Mouse (Mus musculus) urinary bladder, postnatal 4 days (tissue): ENCODE data around the gene Fam13a.

Experiments
- DNase-seq, 2 experiments: peaks; one replicate each; pipeline ENCODE4 v3.0.0; 2021 to 2022; ENCODE audit warnings: low spot score in 2 of 2

Gene Fam13a

DNA sequence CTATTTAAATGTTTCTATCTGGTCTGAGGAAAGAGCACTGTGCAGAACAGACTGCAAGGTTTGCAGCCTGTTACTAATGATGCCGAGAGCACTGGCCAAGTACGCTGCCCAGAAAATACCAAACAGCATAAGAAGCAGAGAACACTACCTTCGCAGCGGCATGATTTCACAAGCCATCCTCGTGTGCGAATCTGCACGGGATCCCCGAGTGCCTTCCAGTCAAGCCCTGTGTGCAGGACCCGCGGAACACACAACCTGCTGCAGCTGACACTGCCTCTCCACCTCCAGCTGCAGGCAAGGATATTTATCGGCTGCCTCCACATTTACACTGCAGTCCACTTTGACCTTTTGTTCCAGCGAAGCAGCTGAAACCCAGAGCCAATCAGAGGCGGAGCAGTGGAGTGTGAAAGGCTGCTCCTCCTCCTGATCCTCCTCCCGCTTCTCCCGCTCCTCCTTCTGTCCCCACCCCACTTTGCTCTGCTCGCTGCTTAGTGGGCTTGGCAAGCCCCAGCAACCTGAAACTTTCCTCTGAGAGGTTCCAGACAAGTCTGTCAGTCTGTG is at the start of gene Fam13a:
Fam13a (minus strand) TSS at position 386 of the 561 bp plus-strand sequence.
- peak; percentile 67 to 82 for DNase-seq

- no peak for DNase-seq
Observed at GRCm38 (mm10) chr6:59072096-59073060, 48.0 kb upstream of the Fam13a start.

GRCm38 (mm10) chr6:59071691-59072090 is 47.3 kb upstream of the Fam13a start:
- DNase-seq: no peak

- no peak for DNase-seq
Observed at GRCm38 (mm10) chr6:59068187-59068586, 43.8 kb upstream of the Fam13a start.

DNA sequence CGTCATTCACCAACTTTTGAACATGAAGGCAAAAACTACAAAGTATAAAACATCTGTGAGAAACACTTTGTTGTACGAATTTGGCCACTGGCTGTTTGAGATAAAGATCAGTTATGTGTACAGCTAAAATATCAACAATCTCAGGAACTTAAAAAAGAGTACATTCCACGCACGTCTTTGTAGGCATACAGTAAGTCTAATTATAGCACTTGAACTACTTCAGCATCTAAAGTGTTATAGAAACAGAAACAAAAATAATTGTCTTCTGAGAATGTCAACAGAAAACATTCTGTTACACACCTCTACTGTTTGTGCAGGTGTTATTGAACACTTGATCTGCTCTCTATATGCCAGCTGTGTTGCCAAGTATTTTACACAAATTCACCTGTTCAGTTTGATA is 40.1 kb upstream of the Fam13a start:
- DNase-seq: no peak

DNA sequence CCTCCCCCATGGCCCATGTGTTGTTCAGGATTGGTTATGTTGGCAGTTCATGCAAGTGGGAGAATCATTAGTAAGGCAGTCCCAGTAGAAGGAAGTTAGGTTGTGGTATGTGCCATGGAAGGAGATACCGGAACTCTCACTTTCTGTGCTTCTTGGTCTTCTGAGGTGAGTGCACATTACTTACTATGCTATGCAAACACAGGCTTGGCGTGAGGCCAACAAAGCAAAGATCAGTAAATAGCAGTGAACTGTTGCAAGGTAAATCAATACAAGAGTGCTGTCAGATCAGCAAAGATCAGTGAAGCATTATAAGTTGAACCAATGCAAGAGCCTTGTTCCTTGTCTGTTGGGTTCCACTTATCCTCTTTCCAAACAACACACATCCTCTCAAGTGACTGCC is 28.9 kb upstream of the Fam13a start:
- DNase-seq: no peak

DNA sequence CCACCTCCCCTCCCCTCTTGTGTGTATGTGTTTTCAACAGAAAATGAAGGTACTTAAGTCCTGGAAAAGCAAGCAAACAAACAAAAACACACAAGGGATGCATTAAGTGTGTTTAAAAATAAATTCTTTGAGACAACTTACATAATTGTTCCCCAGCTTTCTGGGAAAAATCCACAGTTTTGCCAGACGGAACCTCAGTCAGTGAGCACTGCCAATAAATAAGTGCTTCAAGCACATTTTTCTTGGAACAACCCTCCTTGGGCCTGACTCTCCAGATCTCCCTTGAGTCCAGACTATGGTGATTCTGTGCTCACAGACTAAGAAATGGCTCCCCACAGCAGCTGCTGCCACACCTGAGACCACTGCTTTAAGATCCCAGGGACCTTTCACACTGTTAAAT is 15.4 kb upstream of the Fam13a start:
- DNase-seq: no peak

GRCm38 (mm10) chr6:59032748-59033147 is 8.4 kb upstream of the Fam13a start:
- DNase-seq: no peak

DNA sequence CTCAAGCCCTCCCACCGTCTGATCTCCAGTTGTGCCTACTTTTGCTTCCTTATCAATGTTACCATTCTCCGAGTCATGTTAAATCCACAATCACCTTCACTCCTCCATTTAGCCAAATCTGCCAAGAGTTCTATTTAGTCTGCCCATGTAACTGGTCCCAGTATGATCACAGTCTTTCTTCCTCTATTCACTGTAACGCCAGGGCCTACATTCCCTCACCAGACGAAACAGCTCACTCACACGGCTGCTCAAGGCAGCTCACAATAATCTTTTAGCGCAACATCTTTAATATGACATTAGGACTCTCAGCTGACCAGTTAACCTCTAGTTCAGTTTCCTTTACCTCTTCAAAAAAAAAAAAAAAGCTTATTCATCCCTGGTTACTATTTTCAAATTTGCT is 7.2 kb upstream of the Fam13a start:
- no peak for DNase-seq

DNA sequence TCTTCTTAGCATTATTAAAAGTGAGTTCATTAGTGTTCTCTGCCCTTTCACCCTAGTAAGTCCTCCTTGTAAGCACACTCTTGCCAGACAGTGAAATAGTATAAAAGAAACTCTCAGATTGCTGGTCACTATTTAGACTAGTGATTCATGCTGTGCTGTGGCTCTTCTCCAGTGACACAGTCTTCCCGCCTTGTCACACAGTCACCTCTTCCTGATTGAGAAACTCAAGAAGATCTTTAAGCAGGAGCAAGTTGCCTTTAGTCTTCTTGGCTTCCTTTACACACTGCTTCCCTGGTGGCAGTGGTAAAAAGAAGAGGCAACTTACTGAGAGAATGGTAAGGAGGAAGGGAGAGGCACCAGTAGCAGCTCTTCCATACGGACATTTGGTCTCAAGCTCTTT is 6.3 kb upstream of the Fam13a start:
- no peak for DNase-seq

- DNase-seq: no peak
Observed at GRCm38 (mm10) chr6:59030037-59030436, 5.7 kb upstream of the Fam13a start.

DNA sequence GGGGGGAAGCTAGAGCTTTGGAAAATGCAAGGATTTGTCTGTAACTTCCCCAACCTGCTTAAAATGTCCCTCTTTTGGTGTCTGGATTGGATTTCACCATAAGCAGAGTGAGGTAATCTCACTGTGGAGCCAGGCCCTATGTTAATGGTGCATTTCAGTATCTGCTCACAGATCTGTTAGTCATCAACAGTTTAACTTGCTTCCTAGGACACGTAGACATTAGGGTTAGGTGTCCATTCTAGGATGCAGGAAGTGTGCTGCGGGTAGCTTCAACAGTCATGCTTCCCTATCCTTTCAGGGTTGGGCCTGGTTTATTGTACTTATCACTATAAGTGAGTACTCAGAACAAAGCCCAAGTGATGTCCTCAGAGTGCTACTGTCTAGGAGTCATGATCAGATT is 4.5 kb upstream of the Fam13a start:
- no peak for DNase-seq

- no peak for DNase-seq
Observed at GRCm38 (mm10) chr6:59024806-59025205, 457 bp upstream of the Fam13a start.

GRCm38 (mm10) chr6:59023455-59024163 is 740 bp downstream of the Fam13a start:
- no peak for DNase-seq

- DNase-seq: no peak
Observed at GRCm38 (mm10) chr6:59022621-59023020, 1.7 kb downstream of the Fam13a start.

DNA sequence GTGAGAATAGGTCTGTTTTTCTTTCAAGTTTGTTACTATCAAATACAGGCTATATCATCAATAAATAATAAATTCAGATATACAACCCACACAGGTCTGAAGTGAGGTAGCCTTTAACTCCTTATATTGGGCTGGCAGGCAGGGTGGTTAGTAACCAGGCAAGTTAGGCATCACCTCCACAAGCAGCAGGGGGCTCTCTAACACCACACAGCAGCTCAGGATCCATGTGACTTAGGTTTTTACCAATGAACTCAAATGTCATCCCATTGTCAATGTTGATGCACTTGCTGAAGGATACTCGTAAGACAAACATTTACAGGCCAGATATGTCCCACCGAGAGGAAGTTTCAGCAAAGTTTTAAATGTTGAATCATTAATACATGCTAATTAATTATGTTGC is 4.0 kb downstream of the Fam13a start:
- no peak for DNase-seq

DNA sequence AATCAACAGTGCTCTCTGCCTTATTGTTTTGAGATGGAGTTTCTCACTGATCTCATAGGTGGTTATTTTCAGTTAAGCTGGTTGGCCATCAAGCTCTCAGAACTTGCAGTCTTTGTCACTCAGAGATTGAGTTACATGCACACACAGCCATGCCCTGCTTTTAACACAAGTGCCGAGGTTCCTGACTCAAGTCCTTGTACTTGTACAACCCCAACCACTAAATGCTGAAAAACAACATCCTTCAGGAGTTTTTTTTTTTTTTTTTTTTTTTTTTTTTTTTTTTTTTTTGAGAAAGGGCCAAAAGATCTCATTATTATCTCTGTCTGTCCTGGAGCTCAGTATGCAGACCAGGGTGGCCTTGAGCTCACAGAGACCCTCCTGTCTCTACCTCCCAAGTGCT is 4.5 kb downstream of the Fam13a start:
- no peak for DNase-seq

DNA sequence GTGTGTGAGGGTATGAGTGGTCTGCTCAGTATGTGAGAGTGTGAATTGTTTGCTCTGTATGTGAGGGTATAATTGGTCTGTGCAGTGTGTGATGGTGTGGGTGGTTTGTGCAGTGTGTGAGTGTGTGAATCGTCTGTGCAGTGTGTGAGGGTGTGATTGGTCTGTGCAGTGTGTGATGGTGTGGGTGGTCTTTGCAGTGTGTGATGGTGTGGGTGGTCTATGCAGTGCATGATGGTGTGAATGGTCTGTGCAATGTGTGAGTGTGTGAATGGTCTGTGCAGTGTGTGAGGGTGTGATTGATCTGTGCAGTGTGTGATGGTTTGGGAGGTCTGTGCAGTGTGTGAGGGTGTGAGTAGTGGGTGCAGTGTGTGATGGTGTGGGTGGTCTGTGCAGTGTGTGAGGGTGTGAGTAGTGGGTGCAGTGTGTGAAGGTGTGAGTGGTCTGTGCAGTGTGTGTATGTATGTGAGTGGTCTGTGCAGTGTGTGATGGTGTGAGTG is 8.0 kb downstream of the Fam13a start:
- no peak for DNase-seq

GRCm38 (mm10) chr6:59014760-59015159 is 9.6 kb downstream of the Fam13a start:
- DNase-seq: no peak

- DNase-seq: no peak
Observed at GRCm38 (mm10) chr6:59014088-59014759, 10.1 kb downstream of the Fam13a start.

GRCm38 (mm10) chr6:59010792-59011191 is 13.6 kb downstream of the Fam13a start:
- DNase-seq: no peak

- DNase-seq: no peak
Observed at GRCm38 (mm10) chr6:59004630-59005029, 19.7 kb downstream of the Fam13a start.
